Mouse (Mus musculus) T-cell, adult 66 days (primary cell): ENCODE results near the gene Gm28897. TPM values are rescaled to one million over a fixed set of nuclear protein-coding genes. Genes with fewer than 3 reads are reported as not detected.

ENCODE experiments used
- total RNA-seq, 2 experiments: library from RNA; stranded (reverse); gene quantifications; 3 replicates in 1 of 2; 4 replicates in 1 of 2; pipeline ENCODE4 v1.2.4; 2023

The Gm28897 gene
- total RNA-seq, result not detected

DNA sequence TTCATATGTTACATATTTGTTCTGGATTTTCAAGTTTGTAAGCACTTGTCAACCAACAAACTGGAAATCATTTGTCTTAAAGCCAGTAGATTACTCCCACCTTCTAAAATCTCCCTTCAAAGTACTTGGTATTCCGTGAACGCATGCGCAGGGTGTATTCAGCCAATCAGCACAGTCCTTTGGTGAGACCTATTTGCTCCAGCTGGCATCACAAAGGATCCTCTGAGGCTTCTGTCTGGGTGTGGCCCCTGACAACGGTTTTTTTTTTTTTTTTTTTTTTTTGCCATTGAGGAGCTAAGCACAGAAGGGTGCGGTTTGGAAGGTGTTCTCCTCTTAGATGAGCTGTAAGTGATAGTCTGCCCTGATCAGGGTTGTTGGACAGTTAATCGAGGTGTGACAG is at the start of gene Gm28897:
TSS of gene Gm28897 (plus strand) at position 301 of the 400 bp plus-strand sequence.

